Mouse (Mus musculus) cortical plate, adult 2 months (tissue): ENCODE data around the gene Frs3. TPM values are rescaled to one million over a fixed set of nuclear protein-coding genes. Genes with fewer than 3 reads are reported as not detected.
A peak's percentile ranks its signal among the peaks of the same experiment; 100 is the strongest.

ENCODE experiments used
- H3K27ac ChIP-seq: fragments of 200-500 bp; 2 replicates; pipeline ENCODE4 v1.5.1; 2012; ENCODE audit warnings: low read length, control low read depth, inconsistent platforms; ENCODE audit not compliant: insufficient read depth
- H3K4me1 ChIP-seq: fragments of 200-500 bp; 2 replicates; pipeline ENCODE4 v1.6.1; 2011; ENCODE audit warnings: low read length; ENCODE audit not compliant: control insufficient read depth, insufficient read depth
- H3K4me3 ChIP-seq: fragments of 200-500 bp; 2 replicates; pipeline ENCODE4 v1.5.1; 2011; ENCODE audit warnings: mild to moderate bottlenecking, low read length, control low read depth; ENCODE audit not compliant: insufficient read depth
- CTCF ChIP-seq: fragments of 200-500 bp; IDR thresholded peaks from 2 replicates; pipeline ENCODE4 v1.5.1; 2011; ENCODE audit warnings: mild to moderate bottlenecking, control low read depth, low read length; ENCODE audit not compliant: insufficient read depth; ENCODE audit errors: extremely low read depth
- POLR2A ChIP-seq: fragments of 200-500 bp; IDR thresholded peaks from 2 replicates; pipeline ENCODE4 v1.6.1; 2011; ENCODE audit warnings: mild to moderate bottlenecking, low read length, control low read depth; ENCODE audit not compliant: insufficient read depth; ENCODE audit errors: extremely low read depth
- polyA plus RNA-seq: library from polyadenylated mRNA; depleted of rRNA; stranded (reverse); fragments of >200 nt; gene quantifications from 2 replicates; pipeline ENCODE4 v1.2.3, GENCODE M21; 2012

Frs3 gene
- polyA plus RNA-seq, 1 experiment = 35.9 TPM

- H3K4me1 ChIP-seq = no peaks in the 10 kb centered on the region
- TF ChIP-seq POLR2A = no peak
- no peak for TF ChIP-seq CTCF
Measured at GRCm38 (mm10) chr17:47721183-47721582, 32.4 kb downstream of the Frs3 start.

GRCm38 (mm10) chr17:47726566-47726965 lies 37.7 kb downstream of the Frs3 start, which contains the start of gene Pgc:
Gene Pgc, plus strand, starts transcription at chr17:47726842.
- no peaks in the 10 kb centered on the region for H3K4me1 ChIP-seq
- no peak within 1 kb of the TSS for H3K4me3 ChIP-seq
- TF ChIP-seq CTCF (no peak), POLR2A (no peak)
- H3K27ac ChIP-seq = no peak within 1 kb of the TSS

More at GRCm38 (mm10) chr17:47721183-47721582, 32.4 kb downstream of the Frs3 start:
- Histone ChIP-seq H3K4me3 (no peak overlapping the region), H3K27ac (no peak overlapping the region)

GRCm38 (mm10) chr17:47730633-47731575 lies 42.1 kb downstream of the Frs3 start:
- Histone ChIP-seq H3K4me1 (no peaks in the 10 kb centered on the region), H3K4me3 (no peak overlapping the region), H3K27ac (no peak overlapping the region)
- TF ChIP-seq CTCF (no peak), POLR2A (no peak)

GRCm38 (mm10) chr17:47735553-47736100 lies 46.8 kb downstream of the Frs3 start:
- H3K4me3 ChIP-seq = no peak overlapping the region
- H3K4me1 ChIP-seq = no peaks in the 10 kb centered on the region
- TF ChIP-seq POLR2A = no peak
- no peak for TF ChIP-seq CTCF
- H3K27ac ChIP-seq = no peak overlapping the region

GRCm38 (mm10) chr17:47736856-47737255 lies 48.0 kb downstream of the Frs3 start, which contains the start of gene Tfeb:
Gene Tfeb, plus strand, starts transcription at chr17:47737030.
- TF ChIP-seq CTCF (peak; percentile 54), POLR2A (0 out of 2 replicates have a peak, but pooled peaks have one; percentile 26)
- peak within 1 kb of the TSS; percentile 91 for H3K27ac ChIP-seq
- peak within 1 kb of the TSS; percentile 54 for H3K4me3 ChIP-seq
- H3K4me1 ChIP-seq = no peaks in the 10 kb centered on the region; the same call in 1 of the 2 replicates

GRCm38 (mm10) chr17:47737271-47738065 lies 48.6 kb downstream of the Frs3 start:
- Histone ChIP-seq H3K4me3 (peak overlapping the region; percentile 54), H3K4me1 (no peaks in the 10 kb centered on the region; the same call in 1 of the 2 replicates), H3K27ac (peak overlapping the region; percentile 91)
- no peak for TF ChIP-seq CTCF
- 0 out of 2 replicates have a peak, but pooled peaks have one; percentile 11 for TF ChIP-seq POLR2A

- H3K27ac ChIP-seq = peak overlapping the region; percentile 68
- TF ChIP-seq POLR2A (no peak), CTCF (no peak)
- H3K4me3 ChIP-seq = peak overlapping the region; percentile 54
- H3K4me1 ChIP-seq = no peaks in the 10 kb centered on the region; the same call in 1 of the 2 replicates
Measured at GRCm38 (mm10) chr17:47738066-47738878, 49.4 kb downstream of the Frs3 start.
